Mouse (Mus musculus) ovary, postnatal 36 days (tissue): Measurements from ENCODE around the gene Gm10061.
"Not testable (repeated sequence)": the region's sequence is repeated elsewhere in the genome, so short reads cannot be mapped to it uniquely, and the experiment has no call there.

Experiments
- DNase-seq: peaks from one replicate; pipeline ENCODE4 v3.0.0; 2022; ENCODE audit warnings: low spot score, mixed read lengths

Gene Gm10061

DNA sequence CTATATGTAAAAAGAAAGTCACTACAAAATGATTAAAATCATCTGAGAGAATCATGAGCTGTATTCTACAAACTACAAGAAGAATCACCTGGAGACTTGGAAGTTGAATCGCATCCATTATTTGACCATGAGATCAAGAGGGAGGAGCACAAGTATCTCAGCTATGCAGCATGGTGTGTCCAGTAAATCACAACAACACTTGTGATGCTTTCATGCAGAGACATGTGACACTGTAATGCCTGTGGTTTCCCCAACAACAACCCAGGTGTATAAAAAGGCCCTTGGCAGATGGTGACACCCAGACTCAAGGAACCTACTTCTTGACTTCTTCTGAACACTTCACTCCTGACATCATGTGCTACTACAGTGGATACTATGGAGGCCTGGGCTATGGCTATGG, at the start of gene Gm10061:
Gene Gm10061, plus strand, starts transcription at position 301 of the 400 bp plus-strand sequence.
- DNase-seq = no peak

DNA sequence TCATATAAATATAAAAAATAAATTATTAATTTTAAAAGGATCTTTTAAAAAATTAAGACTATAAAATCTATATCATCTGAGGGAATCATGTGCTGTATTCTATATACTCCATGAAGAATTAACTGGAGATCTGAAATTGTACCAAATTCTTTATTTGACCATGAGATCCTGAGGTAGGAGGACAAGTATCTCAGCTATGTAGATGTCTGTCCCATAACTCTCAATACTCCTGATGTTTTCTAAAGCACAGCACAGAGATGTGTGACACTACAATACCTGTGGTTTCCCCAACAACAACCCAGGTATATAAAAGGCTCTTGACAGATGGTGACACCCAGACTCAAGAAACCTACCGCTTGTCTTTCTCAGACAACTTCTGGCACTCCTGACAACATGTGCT, 10.3 kb upstream of the Gm10061 start, which contains the start of gene Gm6358:
Gene Gm6358, plus strand, starts transcription at position 301 of the 400 bp plus-strand sequence.
- DNase-seq = no peak

DNA sequence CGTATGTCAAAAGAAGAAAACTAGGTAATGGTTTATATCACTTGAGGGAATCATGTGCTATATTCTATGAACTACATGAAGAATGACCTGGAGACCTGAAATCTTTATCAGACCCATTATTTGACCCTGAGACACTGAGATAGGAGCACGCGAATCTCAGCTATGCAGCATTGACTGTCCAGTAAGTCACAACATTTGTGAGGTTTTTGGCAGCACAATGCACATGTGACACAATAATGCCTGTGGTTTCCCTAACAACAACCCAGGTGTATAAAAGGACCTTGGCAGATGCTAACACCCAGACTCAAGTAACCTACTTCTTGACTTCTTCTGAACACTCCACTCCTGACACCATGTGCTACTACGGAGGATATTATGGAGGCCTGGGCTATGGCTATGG, 6.8 kb downstream of the Gm10061 start, which contains the start of gene Gm9789:
Gene Gm9789, plus strand, starts transcription at position 301 of the 400 bp plus-strand sequence.
- DNase-seq = no peak

DNA sequence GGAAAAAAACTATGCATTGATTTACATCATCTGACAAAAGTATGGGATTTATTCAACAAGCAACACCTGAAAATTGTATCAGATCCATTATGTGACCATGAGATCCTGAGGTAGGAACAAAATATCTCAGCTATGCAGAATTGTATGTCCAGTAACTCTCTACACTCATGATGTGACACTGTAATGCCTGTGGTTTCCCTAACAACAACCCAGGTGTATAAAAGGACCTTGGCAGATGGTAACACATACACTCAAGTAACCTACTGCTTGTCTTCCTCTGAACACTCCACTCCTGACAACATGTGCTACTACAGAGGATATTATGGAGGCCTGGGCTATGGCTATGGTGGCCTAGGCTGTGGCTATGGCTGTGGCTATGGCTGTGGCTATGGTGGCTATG, 18.3 kb downstream of the Gm10061 start, which contains the start of gene Gm7735:
Gene Gm7735, plus strand, starts transcription at position 301 of the 400 bp plus-strand sequence.
- not testable (repeated sequence) for DNase-seq

DNA sequence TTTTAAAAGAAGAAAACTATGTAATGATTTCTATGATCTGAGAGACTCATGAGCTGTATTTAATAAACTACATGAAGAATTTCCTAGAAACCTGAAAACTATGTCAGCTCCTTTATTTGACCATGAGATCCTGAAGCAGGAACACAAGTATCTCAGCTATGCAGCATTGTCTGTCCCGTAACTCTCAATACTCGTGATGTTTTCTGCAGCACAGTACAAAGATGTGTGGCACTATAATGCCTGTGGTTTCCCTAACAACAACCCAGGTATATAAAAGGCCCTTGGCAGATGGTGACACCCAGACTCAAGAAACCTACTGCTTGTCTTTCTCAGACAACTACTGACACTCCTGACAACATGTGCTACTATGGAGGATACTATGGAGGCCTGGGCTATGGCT, 23.5 kb downstream of the Gm10061 start, which contains the start of gene 1110057P08Rik:
Gene 1110057P08Rik, plus strand, starts transcription at position 301 of the 400 bp plus-strand sequence.
- DNase-seq = no peak

DNA sequence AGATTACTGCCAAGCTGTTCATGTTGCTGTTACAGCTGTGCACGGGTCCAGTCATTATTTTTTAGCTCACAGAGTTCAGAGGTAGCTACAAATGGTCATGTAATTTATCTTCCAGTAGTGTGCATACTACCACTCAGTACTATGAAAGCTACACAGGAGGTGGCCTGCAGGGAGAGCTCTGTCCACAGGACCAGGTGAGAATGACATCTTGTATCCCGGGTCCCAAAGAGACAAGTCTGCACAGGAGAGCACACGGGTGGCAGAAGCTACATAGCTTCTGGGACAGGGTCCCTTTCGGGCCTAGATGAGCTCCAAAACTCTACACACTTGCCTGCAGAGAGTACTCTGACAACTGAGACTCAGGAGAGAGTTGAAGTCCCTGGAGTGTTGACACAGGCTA, 37.7 kb downstream of the Gm10061 start:
- DNase-seq = no peak
